Mouse (Mus musculus) NIH3T3 (cell line): Measurements from ENCODE around the gene Zfp90.

Experiments used
- DNase-seq: peaks from one replicate; pipeline ENCODE4 v3.0.0-alpha.2; 2012; ENCODE audit warnings: low read depth

Zfp90 gene

GRCm38 (mm10) chr8:106433667-106434066 lies 18.5 kb downstream of the Zfp90 start:
- DNase-seq, result no peak

DNA sequence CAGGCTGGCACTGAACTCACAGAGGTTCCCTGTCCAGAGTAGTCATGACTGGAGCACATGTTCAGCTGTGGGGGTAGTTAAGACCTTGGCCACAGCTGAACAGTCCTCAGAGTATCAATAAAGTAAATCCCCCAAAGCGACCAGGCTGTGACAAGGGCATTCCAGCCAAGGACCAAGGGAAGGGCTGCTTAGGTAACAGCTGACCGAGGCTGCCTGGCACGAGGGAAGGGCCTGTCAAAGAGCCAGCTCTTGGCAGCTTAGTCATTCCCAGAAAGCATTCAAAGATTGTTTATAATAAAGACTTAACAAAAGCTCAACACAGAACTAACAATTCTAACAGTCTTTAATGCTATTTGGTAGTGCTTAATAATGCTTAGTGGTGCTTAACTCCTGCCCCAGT lies 22.7 kb downstream of the Zfp90 start:
- DNase-seq, result peak; percentile 93

- no peak for DNase-seq
Observed at GRCm38 (mm10) chr8:106440146-106440545, 25.0 kb downstream of the Zfp90 start.

GRCm38 (mm10) chr8:106442740-106443139 lies 27.6 kb downstream of the Zfp90 start:
- DNase-seq, result no peak

DNA sequence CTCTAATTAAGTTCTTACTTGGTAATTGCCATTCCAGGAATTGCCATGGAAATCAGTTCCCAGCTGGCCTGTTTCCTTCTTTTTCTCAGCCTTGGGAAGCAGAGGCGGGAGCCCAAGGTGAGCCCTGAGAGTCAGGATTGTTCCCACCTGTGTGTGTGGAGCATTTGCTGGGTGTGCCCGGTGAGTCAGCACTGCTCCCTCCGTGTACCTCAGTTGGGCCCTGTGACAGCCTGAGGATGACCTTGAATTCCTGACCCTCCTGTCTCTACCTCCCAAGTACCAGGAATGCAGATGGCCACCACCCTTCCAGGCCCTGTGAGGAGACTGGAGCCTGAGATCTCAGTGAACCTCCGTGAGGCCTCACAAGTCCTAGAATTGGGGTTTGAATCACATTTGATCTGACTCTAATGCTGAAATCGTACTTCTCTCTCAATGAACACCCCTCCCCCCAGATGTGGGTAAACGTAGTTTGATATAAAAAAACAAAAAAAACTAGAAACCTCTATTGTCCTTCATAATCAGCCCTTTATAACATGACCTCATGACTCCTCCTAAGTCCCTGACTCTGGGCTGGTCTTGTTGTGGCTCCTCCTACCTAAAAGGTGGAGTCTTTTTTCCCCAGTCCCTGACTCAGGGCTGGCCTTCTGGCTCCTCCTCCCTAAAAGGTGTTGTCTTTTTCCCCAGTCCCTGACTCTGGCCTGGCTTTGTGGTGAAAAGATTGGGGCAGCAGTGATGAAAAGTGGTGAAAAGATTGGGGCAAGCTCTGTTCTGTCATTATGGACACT lies 36.4 kb downstream of the Zfp90 start:
- no peak for DNase-seq

DNA sequence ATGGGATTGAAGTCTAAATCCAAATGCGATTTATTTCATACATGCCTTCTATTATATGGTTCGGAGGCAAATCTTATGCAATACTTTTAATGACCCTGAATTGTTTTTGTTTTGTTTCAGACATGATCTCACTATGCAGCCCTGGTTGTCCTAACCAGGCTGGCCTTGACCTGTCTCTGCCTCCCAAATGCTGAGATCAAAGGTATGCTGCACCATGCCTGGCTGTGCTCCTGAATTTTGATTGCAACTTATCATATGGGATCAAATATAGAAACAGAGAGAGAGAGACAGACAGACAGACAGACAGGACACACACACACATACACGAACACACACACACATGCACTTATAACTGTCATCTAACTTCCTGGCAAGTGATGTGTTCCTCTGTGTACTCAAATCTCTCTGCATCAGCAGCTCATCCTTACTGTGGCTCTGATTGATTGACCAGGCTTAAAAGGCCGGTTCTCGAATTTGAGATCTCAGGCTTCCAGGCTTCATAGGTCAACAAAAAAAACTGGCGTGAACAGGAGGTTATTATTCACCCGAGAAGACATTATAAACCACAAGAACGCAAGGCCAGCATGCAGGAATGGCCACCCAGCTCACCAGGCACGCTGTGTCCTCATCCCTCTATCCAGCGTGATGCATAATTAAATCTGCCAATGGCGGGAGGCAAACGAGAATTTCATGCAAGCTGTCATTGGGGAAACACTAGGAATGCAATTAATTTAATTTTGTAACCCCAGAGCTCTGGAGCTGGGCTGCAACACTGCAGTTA lies 37.8 kb downstream of the Zfp90 start:
- DNase-seq, result no peak

DNA sequence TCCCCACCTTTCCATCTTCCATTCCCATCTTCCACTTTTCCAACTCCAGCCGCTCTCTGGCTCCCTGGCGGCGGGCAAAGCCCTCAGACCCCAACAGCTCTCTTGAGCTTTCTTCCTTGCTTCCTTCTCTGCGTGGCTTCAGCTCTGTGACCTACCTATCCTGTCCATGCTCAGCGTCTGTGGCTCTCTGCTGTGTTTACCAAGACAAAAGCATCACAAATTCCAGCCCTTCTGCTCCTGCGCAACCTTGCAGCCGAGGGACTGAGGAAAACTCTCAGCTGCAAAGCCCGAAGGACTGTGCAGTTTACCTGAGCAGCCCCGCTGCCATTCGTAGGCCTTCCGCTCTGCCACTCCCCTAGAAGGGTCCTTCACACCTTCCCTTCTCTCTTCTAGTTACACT lies 38.9 kb downstream of the Zfp90 start:
- no peak for DNase-seq

DNA sequence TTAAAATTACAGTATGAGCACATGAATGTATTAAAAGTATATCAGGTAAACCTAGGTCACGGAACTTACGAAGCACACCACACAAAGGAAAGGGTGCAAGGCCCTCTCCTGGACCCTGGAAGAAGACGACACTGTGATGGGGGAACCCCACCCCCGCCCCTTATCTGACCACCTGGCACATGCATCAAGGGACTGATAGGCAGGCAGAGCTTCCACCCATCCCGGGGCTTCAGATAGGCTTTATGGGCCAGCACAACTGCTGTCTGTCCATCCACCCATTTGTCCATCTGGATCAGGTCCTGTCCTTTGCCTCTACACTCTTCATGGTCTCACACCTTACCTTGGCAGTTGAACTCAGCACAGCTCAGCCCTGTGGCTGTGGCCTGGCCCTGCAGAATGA lies 47.0 kb downstream of the Zfp90 start:
- DNase-seq, result no peak

- no peak for DNase-seq
Observed at GRCm38 (mm10) chr8:106463795-106464194, 48.7 kb downstream of the Zfp90 start.

DNA sequence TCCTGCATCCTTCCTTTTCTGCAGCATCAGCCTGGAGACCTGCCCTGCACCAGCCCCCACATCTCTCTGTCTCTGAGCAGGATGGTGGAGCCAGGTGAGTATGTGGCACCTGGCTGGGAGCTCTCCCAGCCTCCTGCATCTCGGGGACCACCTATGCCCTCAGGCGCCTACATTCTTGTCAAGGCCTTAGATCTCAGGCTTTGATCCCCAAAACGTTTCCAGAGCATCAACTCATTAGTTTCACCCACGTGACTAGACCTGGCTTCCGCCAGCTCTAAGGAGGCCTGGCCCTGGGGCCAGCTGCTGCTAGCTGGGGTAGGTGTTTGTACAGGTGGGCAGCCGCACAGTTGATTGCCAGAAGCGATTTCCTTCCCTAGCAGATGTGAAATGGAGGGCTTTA lies 54.4 kb downstream of the Zfp90 start:
- no peak for DNase-seq

- no peak for DNase-seq
Observed at GRCm38 (mm10) chr8:106474001-106474400, 58.9 kb downstream of the Zfp90 start.
